Mouse (Mus musculus) adrenal gland, postnatal 25 days (tissue): ENCODE results near the gene Gli1. TPM values are rescaled to one million over a fixed set of nuclear protein-coding genes. Genes with fewer than 3 reads are reported as not detected.
A peak's percentile ranks its signal among the peaks of the same experiment; 100 is the strongest.

Source experiments
- DNase-seq: peaks from one replicate; pipeline ENCODE4 v3.0.0; 2021; ENCODE audit warnings: mixed read lengths
- total RNA-seq: library from RNA; stranded (reverse); gene quantifications from 2 replicates; pipeline ENCODE4 v1.2.3, GENCODE M21; 2021

Gene Gli1
- total RNA-seq, 1 experiment from 2014 or later, result 2.6 TPM

DNA sequence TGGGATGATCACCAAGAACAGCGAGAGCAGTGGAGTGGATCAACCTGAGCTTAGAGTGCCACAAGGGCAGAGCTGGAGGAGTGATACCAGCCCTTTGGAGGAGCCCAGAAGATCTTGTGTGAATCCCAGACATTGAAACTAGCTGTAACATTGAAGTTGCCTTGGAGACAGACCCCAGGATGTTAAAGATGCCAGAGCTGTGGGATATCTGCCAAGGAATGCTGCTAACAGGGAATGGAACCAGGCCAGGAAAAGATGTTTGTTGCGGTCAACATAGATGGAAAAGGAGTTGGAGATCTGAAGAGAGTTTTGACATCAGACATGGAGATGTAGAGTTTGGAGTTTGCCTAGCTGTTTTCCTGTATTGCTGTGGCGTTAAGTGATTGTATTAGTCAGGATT is 4.4 kb upstream of the Gli1 start:
- no peak for DNase-seq

DNA sequence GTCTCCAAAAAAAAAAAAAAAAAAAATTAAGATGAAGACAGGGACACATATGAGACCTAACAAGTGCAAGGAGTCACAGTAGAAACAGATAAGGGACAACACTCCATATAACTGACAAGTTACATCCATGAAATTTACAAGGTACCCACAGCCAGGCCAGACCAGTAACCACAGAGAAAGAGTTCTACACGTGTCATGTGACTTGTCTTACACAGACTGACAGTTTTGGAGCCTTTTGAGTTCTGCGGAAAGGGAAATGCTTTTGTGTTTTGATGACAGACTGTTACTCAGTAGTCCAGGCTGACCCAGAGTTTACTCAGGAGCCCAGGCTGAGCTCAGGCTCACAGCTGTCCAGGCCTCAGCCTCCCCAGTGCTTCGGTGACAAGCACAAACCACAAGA is 1.3 kb upstream of the Gli1 start:
- DNase-seq, result no peak

DNA sequence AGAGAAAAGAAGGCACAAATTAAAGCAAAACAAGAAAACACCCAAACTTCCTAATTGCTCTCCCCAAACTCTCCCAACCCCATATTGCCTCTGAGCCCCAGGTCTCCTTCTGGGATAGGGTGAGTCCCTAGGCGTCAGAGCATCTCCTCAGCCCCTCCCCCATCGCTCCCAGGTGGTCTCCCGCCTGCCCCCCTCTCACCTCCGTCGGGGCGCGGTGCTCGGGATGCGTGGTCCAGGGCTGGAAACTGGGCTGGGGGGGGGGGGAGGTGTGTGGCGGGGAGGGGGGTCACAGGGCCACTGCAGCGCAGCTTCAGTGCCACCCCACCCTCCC is 449 bp downstream of the Gli1 start:
- no peak for DNase-seq

DNA sequence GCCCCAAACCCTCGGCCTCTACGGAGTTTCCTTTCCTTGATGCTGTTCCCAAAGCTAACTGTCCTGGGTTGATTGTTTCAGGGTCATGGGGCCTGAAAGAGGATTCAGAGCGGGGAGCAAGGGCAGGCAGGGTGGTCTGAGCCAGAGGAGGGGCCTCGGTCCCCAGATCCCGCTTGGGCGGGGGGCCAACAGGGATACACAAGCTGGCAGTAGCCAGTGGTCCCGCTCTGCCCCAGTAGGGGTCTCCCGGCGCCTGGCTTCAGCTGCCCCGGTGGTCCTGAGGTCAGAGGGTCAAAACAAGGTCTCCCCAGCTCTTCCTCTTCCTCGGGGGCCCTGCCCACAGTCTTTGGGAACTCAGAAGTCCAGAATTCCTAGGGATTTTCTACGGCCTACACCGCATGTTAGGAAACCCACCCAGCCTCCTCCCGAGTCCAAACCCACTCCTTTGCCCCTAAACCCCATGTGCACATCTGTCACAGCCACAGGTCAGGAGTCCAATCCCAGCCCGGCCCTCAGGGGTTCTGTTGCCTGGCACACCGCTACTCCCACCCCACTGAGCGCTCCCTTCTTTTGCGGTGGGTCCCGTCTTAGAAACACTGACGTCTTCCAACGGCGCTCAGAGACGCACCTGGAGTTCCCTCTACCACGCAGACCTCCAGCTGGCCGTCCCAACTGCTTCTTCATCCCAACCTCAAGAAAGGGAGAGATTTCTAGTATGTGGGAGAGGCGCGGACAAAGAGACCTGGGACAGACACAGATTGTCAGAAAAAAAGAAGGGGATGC is 1.0 kb downstream of the Gli1 start:
- DNase-seq, result no peak

DNA sequence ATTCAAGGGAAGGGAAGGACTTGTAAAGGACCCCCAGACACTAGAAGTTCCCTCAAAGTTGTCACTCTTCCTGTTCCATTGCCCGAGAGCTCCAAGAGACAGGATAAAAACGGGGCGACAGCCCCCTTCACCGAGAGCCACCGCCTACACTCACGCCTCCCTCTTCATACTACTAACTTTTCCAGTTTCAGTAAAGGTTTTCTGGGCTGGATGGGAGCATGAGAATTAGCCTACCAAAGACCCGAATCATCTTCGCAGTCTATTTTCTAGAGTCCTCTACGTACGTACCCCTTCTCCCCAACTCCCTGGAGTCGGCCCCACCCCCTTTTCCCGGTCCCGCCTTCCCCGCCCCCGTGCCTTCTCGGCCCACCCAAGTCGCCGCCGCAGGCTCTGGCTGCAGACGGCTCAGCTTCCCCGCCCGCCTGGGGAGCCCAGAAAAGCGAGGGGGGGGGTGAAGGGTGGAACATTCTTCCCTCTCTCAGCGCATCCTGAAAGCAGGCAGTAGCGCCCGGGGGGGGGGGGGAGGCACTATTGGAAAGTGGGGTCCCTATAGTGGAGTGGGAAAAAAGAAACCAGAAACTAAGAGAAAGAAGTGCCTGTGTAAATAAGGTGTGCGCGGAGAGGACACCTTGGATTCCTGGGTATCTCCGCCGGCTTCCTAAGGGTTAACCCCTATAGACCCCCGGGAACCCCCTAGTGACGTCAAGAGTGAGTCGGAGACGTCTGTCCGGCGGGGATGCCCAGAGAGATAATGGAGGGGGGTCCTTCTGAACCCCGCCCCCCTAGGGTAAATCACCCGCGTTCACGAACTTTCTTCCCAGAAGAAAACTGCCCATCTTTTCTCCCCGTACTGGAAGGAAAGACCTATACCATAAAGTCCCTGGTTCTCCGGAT is 1.8 kb downstream of the Gli1 start:
- DNase-seq, result peak; percentile 61

DNA sequence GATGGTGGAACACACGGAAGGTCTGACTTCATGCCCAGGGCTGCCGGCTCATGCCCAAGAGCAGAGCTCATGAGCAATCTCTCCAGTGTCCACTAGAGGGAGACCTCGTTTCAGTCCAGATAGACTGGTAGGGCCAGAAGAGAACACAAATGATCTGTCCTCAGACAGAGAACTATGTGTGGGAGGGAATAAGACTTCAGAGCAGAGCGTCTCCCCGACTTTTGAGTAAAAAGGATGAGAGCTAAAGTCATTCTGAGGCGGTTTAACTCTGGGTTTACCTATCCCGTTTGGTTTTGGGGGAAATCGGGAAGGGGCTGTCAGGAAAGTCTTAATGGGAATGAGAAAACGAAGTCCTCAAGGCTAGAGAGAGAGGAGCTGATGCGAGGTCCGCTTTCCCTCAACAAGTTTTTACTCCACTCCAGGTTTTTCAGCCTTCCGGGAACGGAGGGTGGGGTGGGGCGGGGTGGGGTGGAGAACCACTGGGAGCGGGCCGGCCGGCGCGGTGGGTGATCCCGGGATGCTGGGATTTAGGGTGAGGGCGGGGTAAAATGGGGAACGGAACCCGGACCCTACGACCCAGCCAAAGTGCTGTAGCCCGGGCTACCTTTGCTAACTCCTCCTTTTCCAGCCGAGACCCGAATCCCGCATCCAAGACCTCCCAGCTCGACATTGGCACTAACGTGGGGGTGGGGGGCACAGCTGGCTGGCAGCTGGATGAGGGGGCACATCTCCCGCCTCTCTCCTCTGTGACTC is 2.7 kb downstream of the Gli1 start:
- peak; percentile 73 for DNase-seq

DNA sequence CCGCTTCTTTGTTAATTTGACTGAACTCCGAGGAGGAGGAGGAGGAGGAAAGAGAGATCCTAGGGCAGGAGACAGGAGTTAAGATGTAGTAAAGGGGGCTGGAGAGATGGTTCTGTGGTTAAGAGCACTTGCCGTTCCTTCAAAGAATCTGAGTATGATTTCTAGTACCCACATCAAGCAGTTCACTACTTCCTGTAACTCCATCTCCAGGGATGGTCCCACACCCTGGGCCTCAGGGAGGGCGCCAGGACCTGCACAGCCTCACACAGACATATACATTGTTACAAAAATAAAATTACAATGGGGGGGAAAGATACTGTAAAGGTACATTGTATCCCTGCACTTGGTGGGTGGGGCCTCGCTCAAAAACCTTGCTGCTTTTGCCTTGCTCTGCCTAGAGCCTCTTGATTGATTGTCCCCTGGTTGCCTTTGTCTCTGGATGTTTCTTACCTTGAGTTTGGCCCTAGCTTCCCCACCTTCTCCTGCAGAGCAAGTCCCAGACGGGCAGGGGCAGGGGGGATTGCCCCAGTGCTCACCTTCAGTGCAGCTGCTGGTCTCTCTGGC is 4.2 kb downstream of the Gli1 start:
- DNase-seq, result no peak

DNA sequence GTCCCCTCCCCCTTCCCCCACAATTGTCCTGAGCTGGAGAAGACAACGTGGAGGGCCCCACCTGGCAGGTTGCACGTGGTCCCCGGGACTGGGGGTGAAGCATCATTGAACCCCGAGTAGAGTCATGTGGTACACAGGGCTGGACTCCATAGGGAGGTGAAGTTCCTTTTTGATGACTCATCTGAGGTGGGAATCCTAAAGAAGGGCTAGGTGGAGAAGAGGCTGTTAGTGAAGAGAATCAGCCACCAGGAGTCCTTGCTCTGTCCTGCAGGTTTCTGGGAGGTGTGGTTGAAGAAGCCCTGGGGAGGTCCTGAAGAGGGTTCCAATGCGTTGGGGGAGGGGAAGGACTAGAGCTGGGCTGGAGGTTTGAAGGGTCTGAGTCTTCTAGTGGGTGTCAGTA is 4.8 kb downstream of the Gli1 start:
- DNase-seq, result no peak

DNA sequence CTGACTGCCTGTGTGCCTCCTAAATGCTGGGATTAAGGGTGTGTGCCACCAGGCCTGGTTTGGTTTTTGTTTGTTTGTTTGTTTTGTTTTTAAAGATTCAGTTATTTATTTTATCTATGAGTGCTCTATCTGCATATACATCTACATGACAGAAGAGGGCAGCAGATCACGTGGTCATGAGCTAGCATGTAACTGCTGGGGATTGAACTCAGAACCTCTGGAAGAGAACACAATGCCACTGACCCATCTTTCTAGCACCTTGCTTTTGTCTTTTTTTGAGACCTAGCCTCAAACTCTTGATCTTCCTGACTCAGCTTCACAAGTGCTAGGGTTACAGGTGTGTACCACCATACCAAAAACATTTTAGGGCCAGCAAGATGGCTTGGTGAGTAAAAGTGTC is 6.5 kb downstream of the Gli1 start:
- DNase-seq, result no peak

DNA sequence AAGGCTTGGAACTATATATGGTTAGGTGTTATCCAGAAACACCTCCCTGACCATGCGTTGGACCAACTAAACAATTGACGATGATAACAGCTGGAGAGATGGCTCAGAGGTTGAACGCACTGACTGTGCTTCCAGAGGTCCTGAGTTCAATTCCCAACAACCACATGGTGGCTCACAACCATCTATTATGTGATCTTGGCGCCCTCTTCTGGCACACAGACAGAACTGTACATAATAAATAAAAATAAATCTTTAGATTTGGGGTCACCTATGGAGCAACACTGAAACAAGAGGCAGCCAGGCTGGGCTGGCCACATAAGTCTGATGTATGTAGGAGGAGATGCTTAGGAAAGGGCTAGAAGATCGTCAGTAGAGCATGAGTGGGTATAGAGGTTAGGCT is 8.6 kb downstream of the Gli1 start:
- no peak for DNase-seq

DNA sequence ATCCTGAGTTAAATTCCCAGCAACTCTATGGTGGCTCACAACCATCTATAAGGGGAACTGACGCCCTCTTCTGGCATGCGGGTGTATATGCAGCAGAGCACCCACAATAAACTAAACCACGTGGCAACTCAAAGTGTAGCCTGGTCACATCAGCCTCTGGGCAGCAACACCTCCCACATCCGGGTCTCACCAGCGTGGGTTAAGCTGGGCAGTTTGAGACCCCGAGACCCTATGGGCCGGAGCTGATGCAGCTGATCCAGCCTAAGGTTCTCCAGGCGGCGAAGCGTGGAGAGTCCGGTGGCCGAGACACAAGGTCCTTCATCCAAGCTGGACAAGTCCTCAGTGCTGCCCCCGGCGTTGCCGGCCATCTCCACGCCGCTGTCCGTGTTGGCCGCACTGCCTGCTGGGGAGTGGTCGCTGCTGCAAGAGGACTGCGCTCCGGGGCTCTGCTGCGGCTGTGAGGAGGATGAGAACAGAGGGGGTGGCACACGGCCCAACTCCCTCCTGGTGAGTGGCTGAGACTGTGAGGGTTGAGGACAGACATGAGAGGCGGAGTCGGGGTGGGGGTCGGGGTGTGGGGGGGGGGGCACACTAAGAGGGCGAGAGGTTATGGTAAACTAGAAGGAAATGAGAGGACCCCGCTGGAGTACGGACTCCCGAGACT is 9.4 kb downstream of the Gli1 start:
- no peak for DNase-seq

DNA sequence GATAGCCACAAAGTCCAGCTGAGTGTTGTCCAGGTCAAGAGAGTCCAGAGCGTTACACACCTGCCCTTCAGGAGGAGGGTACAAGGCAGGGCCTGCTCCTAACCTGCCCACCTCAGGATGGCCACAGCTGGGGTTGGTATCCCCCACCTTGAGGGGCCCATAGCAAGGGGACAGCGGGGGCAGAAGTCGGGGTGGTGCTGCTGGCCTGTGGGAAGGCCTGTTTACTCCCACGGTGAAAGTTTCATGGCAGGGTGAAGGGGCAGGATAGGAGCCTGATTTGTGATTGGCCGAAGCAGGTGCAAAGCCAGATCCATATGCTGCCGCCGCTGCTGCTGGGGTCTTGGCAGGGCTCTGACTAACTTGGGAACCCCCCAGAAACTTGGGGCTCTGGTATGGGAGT is 11.6 kb downstream of the Gli1 start:
- no peak for DNase-seq

DNA sequence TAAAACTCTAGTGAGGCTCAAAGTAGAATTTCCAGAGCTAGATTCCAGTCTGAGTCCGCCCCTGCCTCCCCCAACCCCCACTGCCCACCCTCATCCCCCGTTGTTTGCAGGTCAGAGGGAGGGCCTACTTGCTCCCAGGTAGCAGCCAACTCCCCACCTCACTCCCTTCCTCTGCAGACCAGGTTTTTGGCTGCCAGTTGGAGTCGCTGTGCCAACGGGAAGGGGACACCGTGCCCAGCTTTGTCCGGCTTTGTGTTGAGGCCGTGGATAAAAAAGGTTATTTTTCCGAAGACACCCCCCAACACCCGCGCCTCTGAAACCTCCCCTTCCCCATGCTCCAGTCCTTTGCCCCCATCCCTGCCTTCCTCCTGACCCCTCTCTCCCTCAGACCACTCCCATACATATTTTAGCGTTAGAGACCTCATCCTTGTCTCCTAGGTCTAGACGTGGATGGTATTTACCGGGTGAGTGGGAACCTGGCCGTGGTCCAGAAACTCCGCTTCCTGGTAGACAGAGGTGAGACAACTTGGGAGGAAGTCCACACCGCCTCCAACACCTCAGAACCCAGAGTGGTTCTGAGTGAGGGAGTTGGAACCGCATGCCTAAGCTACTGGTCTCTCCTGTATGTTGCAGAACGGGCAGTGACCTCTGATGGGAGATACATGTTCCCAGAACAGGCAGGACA is 14.2 kb downstream of the Gli1 start:
- no peak for DNase-seq

DNA sequence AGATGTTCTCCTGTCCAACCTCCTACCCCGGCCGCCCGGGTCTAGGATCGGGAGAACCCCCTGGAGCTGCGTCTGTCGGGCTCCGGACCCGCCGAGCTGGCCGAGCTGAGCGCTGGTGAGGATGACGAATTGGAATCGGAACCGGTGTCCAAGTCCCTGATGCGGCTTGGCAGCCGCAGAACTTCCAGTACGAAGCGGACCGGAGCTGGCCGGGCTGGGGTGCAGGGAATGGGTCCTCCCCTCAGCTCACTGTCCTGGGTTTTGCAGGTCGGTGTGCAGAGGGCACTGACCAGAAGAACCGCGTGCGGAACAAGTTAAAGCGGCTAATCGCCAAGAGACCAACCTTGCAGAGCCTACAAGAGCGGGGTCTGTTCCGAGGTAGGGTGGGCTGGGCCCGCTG is 14.9 kb downstream of the Gli1 start:
- DNase-seq, result peak; percentile 52

DNA sequence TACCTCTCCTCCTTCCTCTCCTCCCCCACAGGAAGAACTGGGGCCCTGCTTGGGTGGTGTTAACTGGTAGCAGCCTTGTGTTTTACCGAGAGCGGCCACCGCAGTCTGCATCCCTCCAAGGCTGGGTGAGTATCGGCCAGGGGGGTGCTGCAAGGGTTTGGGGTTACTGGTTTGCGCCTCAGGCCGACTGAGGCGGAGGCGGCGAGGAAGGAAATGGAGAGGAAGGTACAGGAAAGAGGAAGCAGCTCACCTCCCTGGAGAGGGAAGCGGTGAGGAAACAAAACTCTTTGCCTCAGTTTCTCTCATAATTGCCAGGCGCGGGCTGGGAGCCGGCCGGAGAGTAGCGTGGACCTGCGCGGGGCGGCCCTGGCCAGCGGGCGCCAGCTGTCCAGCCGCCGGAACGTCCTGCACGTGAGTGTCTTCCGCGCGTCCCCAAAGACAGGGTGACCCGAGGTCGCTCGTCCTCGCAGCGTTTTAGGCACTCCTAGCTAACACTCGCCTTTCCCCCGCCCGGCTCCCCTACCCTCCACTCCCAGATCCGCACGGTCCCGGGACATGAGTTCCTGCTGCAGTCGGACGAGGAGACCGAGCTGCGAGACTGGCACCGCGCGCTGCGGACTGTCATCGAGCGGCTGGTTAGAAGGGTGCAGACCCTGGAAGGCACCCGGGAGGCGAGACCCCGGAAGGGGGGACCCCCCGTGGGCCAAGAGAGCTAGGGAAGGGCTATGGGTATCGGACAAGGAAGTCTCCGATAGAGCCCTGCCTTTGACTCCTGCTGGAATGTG is 15.6 kb downstream of the Gli1 start:
- DNase-seq, result peak; percentile 36

DNA sequence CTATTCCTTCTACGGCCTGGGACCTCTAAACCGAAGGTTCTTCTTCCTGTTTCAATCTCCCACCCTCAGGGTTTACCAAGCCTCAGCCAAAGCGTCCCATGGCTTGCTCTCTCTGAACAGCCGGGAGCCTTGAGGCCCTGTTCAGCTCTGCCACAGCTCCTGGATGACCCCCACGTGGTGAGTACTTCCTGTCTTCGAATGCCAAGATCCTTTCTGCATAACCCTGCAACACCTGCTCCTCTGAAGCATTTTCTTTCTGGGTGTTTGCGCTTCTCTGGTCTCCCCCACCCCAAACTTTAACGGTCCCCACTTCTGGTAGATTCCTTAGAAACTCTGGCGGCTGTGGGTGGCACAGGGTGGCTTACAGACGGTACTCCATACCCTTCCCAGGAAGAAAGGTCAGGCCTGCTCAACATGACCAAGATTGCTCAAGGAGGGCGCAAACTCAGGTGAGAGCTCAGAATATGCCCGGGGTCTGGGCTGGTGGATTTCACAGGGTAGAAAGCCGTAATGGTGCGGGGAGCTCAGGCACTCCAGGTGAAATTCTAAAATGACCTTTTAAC is 16.2 kb downstream of the Gli1 start:
- no peak for DNase-seq

DNA sequence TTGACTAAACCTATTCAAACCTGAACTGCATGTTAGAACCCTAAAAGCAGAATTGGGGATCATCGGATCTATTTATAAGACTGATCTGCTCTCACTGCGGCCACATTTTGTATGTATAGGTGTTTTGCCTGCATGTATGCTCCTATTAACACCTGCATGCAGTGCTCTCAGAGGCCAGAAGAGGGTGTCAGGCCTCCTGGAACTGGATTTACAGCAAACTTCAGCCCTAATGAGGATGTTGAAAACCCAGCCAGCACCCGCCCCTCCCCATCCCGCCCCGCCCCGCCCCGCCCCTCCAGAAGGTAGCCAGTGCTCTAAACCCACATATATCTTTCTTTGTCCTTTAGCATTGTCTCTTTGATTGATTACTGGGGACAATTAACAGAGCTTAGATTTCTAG is 17.3 kb downstream of the Gli1 start:
- no peak for DNase-seq

DNA sequence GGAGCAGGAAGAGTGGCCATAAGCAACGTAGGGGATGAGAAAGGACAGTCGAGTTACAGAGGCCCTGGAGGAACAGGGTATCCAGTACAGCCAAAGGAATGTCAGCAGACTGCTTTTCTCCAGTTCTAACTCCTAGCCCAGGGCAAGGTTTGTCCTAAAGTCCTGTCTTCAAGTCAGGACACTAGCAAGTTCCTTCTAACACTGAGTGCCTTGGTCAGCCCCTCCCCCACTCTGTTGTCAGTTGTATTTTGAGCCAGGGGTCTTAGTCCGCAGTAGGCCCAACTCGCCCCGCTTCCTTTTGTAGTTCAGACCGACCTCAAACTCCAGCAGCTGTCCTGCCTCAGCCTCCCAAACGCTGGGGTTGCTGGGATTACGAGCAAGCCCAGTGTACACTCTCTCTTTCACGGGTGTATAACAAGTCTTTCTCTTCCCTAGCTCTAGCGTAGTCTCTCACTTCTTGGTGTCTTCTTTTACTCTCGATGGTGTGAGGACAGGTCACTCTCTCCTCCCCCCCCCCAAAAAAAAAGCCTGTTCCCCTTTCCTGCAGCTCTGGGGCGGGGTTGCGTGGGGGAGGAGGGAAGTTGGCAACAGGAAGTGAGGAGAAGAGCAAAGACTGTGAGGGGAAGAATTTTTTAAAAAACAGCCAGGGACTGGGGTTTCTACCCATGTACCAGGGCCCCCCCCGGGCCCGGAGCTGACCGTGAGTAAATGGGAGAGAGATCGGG is 18.5 kb downstream of the Gli1 start:
- DNase-seq, result no peak

DNA sequence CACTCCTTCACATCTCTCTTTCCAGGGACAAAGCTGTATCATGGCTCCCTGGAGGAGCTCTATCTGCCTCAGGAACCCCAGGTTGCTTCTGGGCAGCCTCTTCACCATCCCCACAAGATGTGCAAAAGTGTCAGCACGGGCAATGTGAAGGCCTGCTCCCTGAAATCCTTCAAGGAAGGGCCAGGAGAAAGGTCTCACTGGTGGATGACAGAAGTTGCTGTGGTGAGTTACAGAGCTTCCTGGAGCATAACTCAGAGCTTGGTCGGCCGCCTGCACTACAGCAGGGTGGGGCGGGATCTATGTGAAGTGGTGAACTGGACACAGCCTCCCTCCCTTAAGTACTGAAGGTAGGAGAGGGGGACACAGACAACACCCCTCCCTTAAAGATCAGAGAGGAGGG is 19.1 kb downstream of the Gli1 start:
- DNase-seq, result no peak

DNA sequence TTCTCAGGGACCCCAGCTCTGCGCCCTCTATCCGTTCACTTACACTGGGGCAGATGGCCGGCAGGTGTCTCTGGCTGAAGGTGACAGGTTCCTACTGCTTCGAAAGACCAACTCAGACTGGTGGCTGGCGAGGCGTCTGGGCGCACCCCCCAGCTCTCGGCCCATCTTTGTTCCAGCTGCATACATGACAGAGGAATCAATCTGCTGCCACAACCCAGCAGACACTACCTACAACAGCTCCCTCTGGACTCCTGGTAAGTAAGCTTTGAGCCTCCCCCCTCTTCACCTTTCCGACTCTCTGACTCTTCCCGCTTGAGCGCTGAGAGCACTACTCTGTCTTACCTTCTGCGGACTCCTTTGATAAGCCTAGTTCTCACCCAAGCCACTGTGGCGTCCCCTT is 19.6 kb downstream of the Gli1 start:
- no peak for DNase-seq
